Mouse (Mus musculus): Measurements from ENCODE around the gene Heatr4. TPM values are rescaled to one million over a fixed set of nuclear protein-coding genes. Genes with fewer than 3 reads are reported as not detected.
A peak's percentile ranks its signal among the peaks of the same experiment; 100 is the strongest.

Heatr4 gene
- polyA plus RNA-seq, 1 experiment from 2014 or later, result not detected

DNA sequence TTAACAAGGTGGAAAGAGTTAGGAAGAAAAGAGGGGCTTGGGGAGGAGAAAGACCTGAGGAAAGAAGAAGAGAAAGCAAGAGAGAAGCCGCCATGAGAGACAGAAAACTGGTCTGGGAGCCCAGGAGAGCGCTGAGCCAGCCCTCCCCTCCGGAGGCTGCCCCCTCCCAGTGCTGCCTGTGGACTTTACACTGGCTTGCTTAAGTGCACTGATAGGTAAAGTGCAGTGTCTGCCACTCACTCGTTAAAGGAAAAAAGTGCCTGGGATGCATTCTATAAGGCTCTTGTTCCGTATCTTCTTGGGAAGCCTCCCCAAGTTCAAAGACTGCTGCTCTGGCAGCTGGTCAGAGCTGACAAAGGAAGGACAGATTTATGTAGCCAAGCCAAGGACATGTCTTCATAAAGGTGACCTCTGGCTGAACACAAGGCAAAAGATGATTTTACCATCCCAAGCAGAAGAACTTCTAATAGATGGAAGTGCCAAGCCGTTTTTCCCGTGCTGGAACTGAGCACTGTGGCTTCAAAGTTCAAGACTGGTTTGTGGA is 59.4 kb downstream of the Heatr4 start:
- Histone ChIP-seq H3K9ac (replicated peaks) (no peak overlapping the region), H3K36me3 (no peaks in the 10 kb centered on the region), H3K9me3 (no peaks in the 10 kb centered on the region), H3K4me3 (replicated peaks) (no peak overlapping the region), H3K27ac (no peak overlapping the region), H3K4me2 (replicated peaks) (no peak overlapping the region), H3K4me1 (replicated peaks) (peaks cover 20% of the 10 kb centered on the region), H3K27me3 (no peaks in the 10 kb centered on the region)
- WGBS, result 66% methylated on average over 7 of the region's 7 CpGs
- no peak for ATAC-seq

DNA sequence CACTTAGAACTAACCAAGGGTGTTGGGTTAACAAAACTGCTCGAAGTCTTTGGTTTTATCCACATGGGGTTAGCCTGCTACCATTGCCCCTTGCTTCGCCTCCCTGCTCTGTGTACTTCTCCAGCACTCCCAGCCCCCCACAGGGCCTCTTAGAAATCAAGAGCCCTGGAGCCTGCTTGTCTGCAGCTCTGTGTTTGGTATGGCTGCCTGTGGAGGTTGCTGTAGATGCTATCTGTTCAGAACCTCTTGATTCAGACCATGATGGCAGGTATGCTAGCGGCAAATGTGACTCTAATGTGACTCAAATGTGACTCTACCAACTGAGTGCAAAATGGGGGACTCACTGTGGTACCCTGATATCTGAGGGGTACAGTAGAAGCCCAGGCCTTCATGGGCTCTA is 60.3 kb downstream of the Heatr4 start:
- no peak overlapping the region for H3K4me3 ChIP-seq (replicated peaks)
- H3K9me3 ChIP-seq, result no peaks in the 10 kb centered on the region
- peaks cover 24% of the 10 kb centered on the region for H3K4me1 ChIP-seq (replicated peaks)
- H3K36me3 ChIP-seq, result no peaks in the 10 kb centered on the region
- ATAC-seq, result no peak
- no peak overlapping the region for H3K4me2 ChIP-seq (replicated peaks)
- no peaks in the 10 kb centered on the region for H3K27me3 ChIP-seq
- no peak overlapping the region for H3K9ac ChIP-seq (replicated peaks)
- no peak overlapping the region for H3K27ac ChIP-seq
- WGBS, result 56% methylated on average over 3 of the region's 3 CpGs

DNA sequence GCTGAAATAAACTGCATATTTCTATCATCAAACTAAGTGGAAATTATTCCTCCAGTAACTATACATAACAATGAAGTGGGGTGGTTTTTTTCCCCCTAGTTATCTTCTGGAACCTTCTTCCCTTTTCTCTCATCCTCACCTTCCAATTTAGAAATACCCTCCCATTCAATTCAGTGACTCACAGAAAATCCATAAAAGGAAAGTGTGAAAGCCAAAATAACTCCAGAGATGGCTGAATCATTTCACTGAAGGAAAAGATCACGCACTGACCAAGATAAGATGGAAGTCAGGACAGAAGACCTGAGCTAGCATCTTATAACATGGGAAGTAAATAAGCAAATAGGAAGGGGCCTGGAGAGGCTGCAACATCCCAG is 61.2 kb downstream of the Heatr4 start:
- no peaks in the 10 kb centered on the region for H3K36me3 ChIP-seq
- no peak overlapping the region for H3K9ac ChIP-seq (replicated peaks)
- no peak overlapping the region for H3K4me3 ChIP-seq (replicated peaks)
- H3K9me3 ChIP-seq, result no peaks in the 10 kb centered on the region
- peaks cover 31% of the 10 kb centered on the region for H3K4me1 ChIP-seq (replicated peaks)
- 93% methylated on average over 1 of the region's 1 CpGs for WGBS
- no peak overlapping the region for H3K27ac ChIP-seq
- ATAC-seq, result no peak
- H3K27me3 ChIP-seq, result no peaks in the 10 kb centered on the region
- H3K4me2 ChIP-seq (replicated peaks), result peak overlapping the region; percentile 56; the same call in 1 of the 2 replicates

GRCm38 (mm10) chr12:83922724-83923485 is 61.7 kb downstream of the Heatr4 start:
- Histone ChIP-seq H3K4me2 (replicated peaks) (peak overlapping the region; percentile 56), H3K9ac (replicated peaks) (peak overlapping the region; percentile 47; the same call in 1 of the 2 replicates), H3K27me3 (no peaks in the 10 kb centered on the region), H3K4me1 (replicated peaks) (peaks cover 31% of the 10 kb centered on the region), H3K9me3 (no peaks in the 10 kb centered on the region), H3K36me3 (no peaks in the 10 kb centered on the region), H3K27ac (no peak overlapping the region), H3K4me3 (replicated peaks) (peak overlapping the region; percentile 88)
- 36% methylated on average over 8 of the region's 8 CpGs for WGBS
- no peak for ATAC-seq

- H3K4me3 ChIP-seq (replicated peaks), result peak within 1 kb of the TSS; percentile 88
- peaks cover 31% of the 10 kb centered on the region for H3K4me1 ChIP-seq (replicated peaks)
- peak within 1 kb of the TSS; percentile 88 for H3K9ac ChIP-seq (replicated peaks)
- peak; percentile 100 for ATAC-seq
- H3K36me3 ChIP-seq, result no peaks in the 10 kb centered on the region
- under 1% methylated on average over 46 of the region's 63 CpGs for WGBS
- no peaks in the 10 kb centered on the region for H3K9me3 ChIP-seq
- H3K27me3 ChIP-seq, result no peaks in the 10 kb centered on the region
- H3K27ac ChIP-seq, result peak within 1 kb of the TSS; percentile 87
- H3K4me2 ChIP-seq (replicated peaks), result peak within 1 kb of the TSS; percentile 90
Measured at GRCm38 (mm10) chr12:83921535-83922381, 62.9 kb downstream of the Heatr4 start, which contains the start of gene Numb. TSS of gene Numb (minus strand) at chr12:83921934.

DNA sequence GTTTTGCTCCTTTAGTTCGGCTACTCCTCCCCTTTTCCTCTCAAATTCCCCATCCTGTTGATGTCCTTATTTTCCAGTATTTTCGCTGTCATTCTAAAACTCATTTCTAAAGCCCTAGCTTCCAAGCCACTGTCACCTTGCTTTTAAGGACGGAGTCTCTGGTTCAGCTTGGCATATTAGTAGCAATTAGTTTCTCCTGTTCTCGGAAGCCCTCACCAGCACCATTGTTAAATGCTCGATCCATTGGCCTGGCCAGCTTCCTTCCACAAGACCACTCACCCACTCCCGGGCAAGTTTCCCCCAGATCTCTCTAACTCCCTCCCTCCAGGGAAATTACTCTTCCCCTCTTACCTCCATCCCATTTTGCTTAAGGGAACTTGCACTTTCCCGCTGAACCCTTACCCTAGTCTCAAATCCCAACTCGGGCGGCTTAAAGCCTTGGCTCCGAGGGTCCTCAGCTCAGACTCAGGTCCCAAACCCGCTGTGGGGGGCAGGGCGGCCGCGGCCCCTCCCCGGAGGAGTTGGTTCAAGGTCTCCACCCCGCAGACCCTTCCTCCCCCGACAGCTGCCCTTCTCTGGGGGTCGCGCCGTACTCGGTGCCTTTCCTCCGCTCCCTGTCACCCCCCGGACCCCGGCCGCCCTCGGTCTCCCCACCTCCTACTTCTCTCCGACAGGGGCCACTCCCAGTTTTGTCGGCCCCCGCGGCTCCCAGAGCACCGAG is 63.8 kb downstream of the Heatr4 start:
- H3K4me2 ChIP-seq (replicated peaks), result peak overlapping the region; percentile 90
- whole genome bisulfite sequencing, result 1% methylated on average over 31 of the region's 31 CpGs
- peak overlapping the region; percentile 87 for H3K27ac ChIP-seq
- peak overlapping the region; percentile 88 for H3K9ac ChIP-seq (replicated peaks)
- ATAC-seq, result no peak
- peaks cover 31% of the 10 kb centered on the region for H3K4me1 ChIP-seq (replicated peaks)
- peak overlapping the region; percentile 88 for H3K4me3 ChIP-seq (replicated peaks)
- no peaks in the 10 kb centered on the region for H3K27me3 ChIP-seq
- no peaks in the 10 kb centered on the region for H3K36me3 ChIP-seq
- H3K9me3 ChIP-seq, result no peaks in the 10 kb centered on the region

DNA sequence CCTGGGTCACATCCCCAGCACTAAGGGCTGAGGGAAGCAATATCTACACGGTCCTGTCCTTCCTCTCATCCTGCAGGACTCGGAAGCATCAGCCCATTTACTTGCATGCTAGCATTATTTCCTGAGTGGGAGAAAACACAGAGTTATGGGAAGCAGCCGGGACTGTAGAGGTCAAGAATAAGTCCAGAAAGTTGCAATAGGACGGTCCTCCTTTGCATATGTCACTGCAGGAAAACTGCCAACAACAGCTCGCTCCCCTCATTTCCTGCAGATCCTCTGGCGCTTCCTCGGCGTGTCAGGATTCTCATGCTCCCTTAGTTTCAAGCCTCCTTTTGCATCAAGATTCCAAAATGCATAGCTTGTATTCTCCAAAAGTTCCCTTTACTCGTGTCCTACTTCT is 67.8 kb downstream of the Heatr4 start:
- no peak for ATAC-seq

GRCm38 (mm10) chr12:83914797-83915196 is 69.9 kb downstream of the Heatr4 start:
- no peak overlapping the region for H3K4me3 ChIP-seq (replicated peaks)
- no peak for ATAC-seq
- H3K9ac ChIP-seq (replicated peaks), result no peak overlapping the region
- peaks cover 3% of the 10 kb centered on the region; the same call in 1 of the 2 replicates for H3K36me3 ChIP-seq
- 0 out of 2 replicates have a peak, but pooled peaks cover 7% of the 10 kb centered on the region for H3K4me1 ChIP-seq (replicated peaks)
- no peaks in the 10 kb centered on the region for H3K9me3 ChIP-seq
- H3K27ac ChIP-seq, result no peak overlapping the region
- WGBS, result 94% methylated on average over 1 of the region's 1 CpGs
- H3K4me2 ChIP-seq (replicated peaks), result no peak overlapping the region
- H3K27me3 ChIP-seq, result no peaks in the 10 kb centered on the region

More for the DNA sequence above, 67.8 kb downstream of the Heatr4 start:
- H3K27me3 ChIP-seq, result no peaks in the 10 kb centered on the region
- peaks cover 3% of the 10 kb centered on the region; the same call in 1 of the 2 replicates for H3K36me3 ChIP-seq
- no peak overlapping the region for H3K9ac ChIP-seq (replicated peaks)
- H3K27ac ChIP-seq, result no peak overlapping the region
- peaks cover 18% of the 10 kb centered on the region for H3K4me1 ChIP-seq (replicated peaks)
- H3K9me3 ChIP-seq, result no peaks in the 10 kb centered on the region
- H3K4me2 ChIP-seq (replicated peaks), result no peak overlapping the region
- 84% methylated on average over 9 of the region's 9 CpGs for WGBS
- H3K4me3 ChIP-seq (replicated peaks), result no peak overlapping the region

- Histone ChIP-seq H3K4me2 (replicated peaks) (no peak overlapping the region), H3K9me3 (no peaks in the 10 kb centered on the region), H3K9ac (replicated peaks) (no peak overlapping the region), H3K36me3 (peaks cover 3% of the 10 kb centered on the region; the same call in 1 of the 2 replicates), H3K27ac (no peak overlapping the region), H3K27me3 (no peaks in the 10 kb centered on the region), H3K4me1 (replicated peaks) (0 out of 2 replicates have a peak, but pooled peaks cover 7% of the 10 kb centered on the region), H3K4me3 (replicated peaks) (no peak overlapping the region)
- WGBS, result 98% methylated on average over 4 of the region's 4 CpGs
- ATAC-seq, result no peak
Measured at GRCm38 (mm10) chr12:83914202-83914740, 70.4 kb downstream of the Heatr4 start.

- WGBS, result 95% methylated on average over 2 of the region's 2 CpGs
- Histone ChIP-seq H3K27me3 (no peaks in the 10 kb centered on the region), H3K9ac (replicated peaks) (no peak overlapping the region), H3K27ac (no peak overlapping the region), H3K4me3 (replicated peaks) (no peak overlapping the region), H3K4me2 (replicated peaks) (no peak overlapping the region), H3K4me1 (replicated peaks) (no peaks in the 10 kb centered on the region), H3K9me3 (no peaks in the 10 kb centered on the region), H3K36me3 (peaks cover 3% of the 10 kb centered on the region; the same call in 1 of the 2 replicates)
- ATAC-seq, result no peak
Measured at GRCm38 (mm10) chr12:83910451-83910850, 74.2 kb downstream of the Heatr4 start.

Data from midbrain, embryonic 13.5 days (tissue).